Mouse (Mus musculus) kidney, embryonic 15.5 days (tissue): ENCODE measurements around the gene 1700013G24Rik. TPM values are rescaled to one million over a fixed set of nuclear protein-coding genes. Genes with fewer than 3 reads are reported as not detected.

ENCODE experiments used
- ATAC-seq: fragments of 200-750 bp; cut with Nextera tagmentation; replicated peaks from 2 replicates; pipeline ENCODE4 v1.8.0; 2017; ENCODE audit warnings: moderate TSS enrichment; ENCODE audit not compliant: low FRiP score
- H3K27ac ChIP-seq: fragments of 300-500 bp; sonication (generic); 2 replicates; pipeline ENCODE4 v1.5.1; 2015; ENCODE audit warnings: mild to moderate bottlenecking, inconsistent platforms
- H3K27me3 ChIP-seq: fragments of 300-500 bp; sonication (generic); 2 replicates; pipeline ENCODE4 v1.6.1; 2015; ENCODE audit warnings: inconsistent platforms
- H3K36me3 ChIP-seq: fragments of 300-500 bp; sonication (generic); 2 replicates; pipeline ENCODE4 v1.6.1; 2015; ENCODE audit warnings: inconsistent platforms
- H3K4me1 ChIP-seq: fragments of 300-500 bp; sonication (generic); 2 replicates; pipeline ENCODE4 v1.6.1; 2015; ENCODE audit warnings: inconsistent platforms
- H3K4me2 ChIP-seq: fragments of 300-500 bp; sonication (generic); 2 replicates; pipeline ENCODE4 v1.6.1; 2015; ENCODE audit warnings: moderate library complexity, mild to moderate bottlenecking, inconsistent platforms
- H3K4me3 ChIP-seq: fragments of 300-500 bp; sonication (generic); replicated peaks from 2 replicates; pipeline ENCODE4 v1.5.1; 2015; ENCODE audit warnings: mild to moderate bottlenecking, inconsistent platforms
- H3K9ac ChIP-seq: fragments of 300-500 bp; sonication (generic); 2 replicates; pipeline ENCODE4 v1.6.1; 2015; ENCODE audit warnings: mild to moderate bottlenecking, inconsistent platforms
- H3K9me3 ChIP-seq: fragments of 300-500 bp; sonication (generic); replicated peaks from 2 replicates; pipeline ENCODE4 v1.6.1; 2016; ENCODE audit warnings: inconsistent platforms
- WGBS: fragments of 180-500 bp; shearing (Covaris S2); methylation state at CpG from one replicate; pipeline ENCODE4 v1.1.7; 2015; ENCODE audit warnings: mixed read lengths; 5-methylcytosine and 5-hydroxymethylcytosine counted together
- polyA plus RNA-seq: library from polyadenylated mRNA; unstranded; fragments of >200 nt; fragmentation: Nextera tagmentation; extraction: Ambion mirVana; gene quantifications from 2 replicates; pipeline ENCODE4 v1.2.1, GENCODE M21; 2015

The 1700013G24Rik gene
- polyA plus RNA-seq, 1 experiment from 2014 or later: not detected

- no peak for ATAC-seq
- Histone ChIP-seq H3K4me3 (no peak overlapping the region), H3K9ac (no peak overlapping the region), H3K9me3 (no peaks in the 10 kb centered on the region), H3K27ac (peak overlapping the region; percentile 71), H3K4me1 (peaks cover 56% of the 10 kb centered on the region), H3K36me3 (no peaks in the 10 kb centered on the region), H3K4me2 (no peak overlapping the region), H3K27me3 (no peaks in the 10 kb centered on the region)
- WGBS: 66% methylated on average over 14 of the region's 14 CpGs
These were observed 7.6 kb downstream of the 1700013G24Rik start for GRCm38 (mm10) chr4:137460676-137461075.

- Histone ChIP-seq H3K9me3 (no peaks in the 10 kb centered on the region), H3K4me2 (no peak overlapping the region), H3K4me1 (peaks cover 59% of the 10 kb centered on the region), H3K9ac (no peak overlapping the region), H3K4me3 (no peak overlapping the region), H3K27ac (peak overlapping the region; percentile 71), H3K27me3 (no peaks in the 10 kb centered on the region), H3K36me3 (no peaks in the 10 kb centered on the region)
- WGBS: 57% methylated on average over 4 of the region's 4 CpGs
- ATAC-seq: no peak
These were observed 8.1 kb downstream of the 1700013G24Rik start for GRCm38 (mm10) chr4:137461217-137461616.

DNA sequence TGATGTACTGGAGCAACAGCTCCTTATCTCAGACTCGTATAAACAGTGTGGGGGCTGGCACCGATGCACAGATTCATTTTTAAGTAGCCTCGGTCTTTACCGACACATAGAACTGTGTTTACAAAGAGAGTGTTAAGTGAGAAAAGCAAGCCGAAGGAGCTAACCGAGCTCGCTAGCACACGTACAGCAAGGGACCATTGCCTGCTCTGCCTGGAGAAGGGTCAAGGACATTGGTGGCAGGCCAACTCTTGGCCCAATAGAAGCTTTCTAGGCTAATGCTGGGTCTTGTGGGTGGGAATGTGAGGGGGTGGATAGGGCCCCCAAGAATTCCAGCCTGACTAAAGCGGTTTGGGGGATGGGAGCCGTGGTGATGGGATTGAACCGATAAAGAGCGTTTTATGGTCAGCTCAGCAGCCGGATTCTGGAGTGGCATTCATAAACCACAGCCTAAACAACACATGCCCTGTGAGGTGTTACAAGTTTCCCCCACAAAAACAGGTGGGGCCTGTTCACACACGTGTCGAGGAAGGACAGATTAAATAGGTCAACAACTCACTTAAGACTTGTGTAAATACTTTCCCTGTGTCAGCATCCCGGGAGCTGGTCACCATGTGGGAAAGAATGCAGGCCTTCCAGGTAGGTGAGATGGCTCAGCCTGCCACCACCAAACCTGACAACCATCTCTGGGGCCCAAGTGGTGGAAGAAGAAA lies 9.1 kb downstream of the 1700013G24Rik start:
- Histone ChIP-seq H3K4me2 (no peak overlapping the region), H3K4me1 (peaks cover 65% of the 10 kb centered on the region), H3K9me3 (no peaks in the 10 kb centered on the region), H3K27ac (0 out of 2 replicates have a peak overlapping the region, but pooled peaks have one; percentile 71), H3K4me3 (no peak overlapping the region), H3K9ac (no peak overlapping the region), H3K27me3 (no peaks in the 10 kb centered on the region), H3K36me3 (no peaks in the 10 kb centered on the region)
- no peak for ATAC-seq
- 72% methylated on average over 16 of the region's 16 CpGs for WGBS

GRCm38 (mm10) chr4:137465125-137465787 lies 12.2 kb downstream of the 1700013G24Rik start:
- H3K27ac ChIP-seq: peak overlapping the region; percentile 67
- ATAC-seq: no peak
- H3K36me3 ChIP-seq: no peaks in the 10 kb centered on the region
- WGBS: 64% methylated on average over 13 of the region's 13 CpGs
- no peak overlapping the region for H3K4me3 ChIP-seq
- peaks cover 75% of the 10 kb centered on the region for H3K4me1 ChIP-seq
- no peak overlapping the region for H3K9ac ChIP-seq
- H3K27me3 ChIP-seq: no peaks in the 10 kb centered on the region
- no peak overlapping the region for H3K4me2 ChIP-seq
- H3K9me3 ChIP-seq: no peaks in the 10 kb centered on the region

GRCm38 (mm10) chr4:137466991-137467390 lies 13.9 kb downstream of the 1700013G24Rik start:
- no peaks in the 10 kb centered on the region for H3K27me3 ChIP-seq
- peaks cover 77% of the 10 kb centered on the region for H3K4me1 ChIP-seq
- no peaks in the 10 kb centered on the region for H3K9me3 ChIP-seq
- ATAC-seq: no peak
- 0 out of 2 replicates have a peak overlapping the region, but pooled peaks have one; percentile 8 for H3K9ac ChIP-seq
- no peak overlapping the region for H3K4me2 ChIP-seq
- H3K27ac ChIP-seq: peak overlapping the region; percentile 87
- H3K36me3 ChIP-seq: no peaks in the 10 kb centered on the region
- 70% methylated on average over 4 of the region's 4 CpGs for WGBS
- no peak overlapping the region for H3K4me3 ChIP-seq

DNA sequence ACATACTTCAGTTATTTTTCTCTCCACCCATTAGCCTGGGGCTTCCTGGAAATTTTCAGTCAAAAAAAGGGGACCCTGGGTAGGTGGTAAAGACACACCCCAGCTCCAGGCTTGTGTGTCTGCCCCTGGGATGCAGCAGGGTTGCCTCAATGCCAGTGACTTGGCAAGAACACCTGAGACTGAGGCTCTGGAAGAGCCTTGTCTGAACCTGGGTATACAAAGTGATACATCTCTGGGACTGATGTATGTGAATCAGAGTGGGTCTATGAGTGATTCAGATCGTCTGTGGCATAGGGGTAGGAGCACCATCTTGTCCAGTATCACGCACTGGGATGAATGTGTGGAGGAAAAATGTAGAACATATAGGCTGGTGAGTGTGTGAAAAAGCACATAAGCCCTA lies 14.4 kb downstream of the 1700013G24Rik start:
- no peak for ATAC-seq
- H3K4me1 ChIP-seq: peaks cover 75% of the 10 kb centered on the region

GRCm38 (mm10) chr4:137468260-137469080 lies 15.4 kb downstream of the 1700013G24Rik start, which contains the start of gene Hspg2:
Gene Hspg2, plus strand, starts transcription at chr4:137468769.
- H3K4me3 ChIP-seq: peak within 1 kb of the TSS; percentile 81
- peak; percentile 84 for ATAC-seq
- H3K4me1 ChIP-seq: peaks cover 81% of the 10 kb centered on the region
- WGBS: under 1% methylated on average over 65 of the region's 72 CpGs
- no peaks in the 10 kb centered on the region for H3K9me3 ChIP-seq
- H3K27me3 ChIP-seq: no peaks in the 10 kb centered on the region
- peak within 1 kb of the TSS; percentile 81 for H3K4me2 ChIP-seq
- peak within 1 kb of the TSS; percentile 87 for H3K27ac ChIP-seq
- no peaks in the 10 kb centered on the region for H3K36me3 ChIP-seq
- peak within 1 kb of the TSS; percentile 76 for H3K9ac ChIP-seq

More for the DNA sequence above, 14.4 kb downstream of the 1700013G24Rik start:
- Histone ChIP-seq H3K27ac (peak overlapping the region; percentile 87), H3K27me3 (no peaks in the 10 kb centered on the region), H3K4me3 (no peak overlapping the region), H3K4me2 (peak overlapping the region; percentile 81; the same call in 1 of the 2 replicates), H3K36me3 (no peaks in the 10 kb centered on the region), H3K9me3 (no peaks in the 10 kb centered on the region), H3K9ac (no peak overlapping the region)
- WGBS: 84% methylated on average over 2 of the region's 2 CpGs

DNA sequence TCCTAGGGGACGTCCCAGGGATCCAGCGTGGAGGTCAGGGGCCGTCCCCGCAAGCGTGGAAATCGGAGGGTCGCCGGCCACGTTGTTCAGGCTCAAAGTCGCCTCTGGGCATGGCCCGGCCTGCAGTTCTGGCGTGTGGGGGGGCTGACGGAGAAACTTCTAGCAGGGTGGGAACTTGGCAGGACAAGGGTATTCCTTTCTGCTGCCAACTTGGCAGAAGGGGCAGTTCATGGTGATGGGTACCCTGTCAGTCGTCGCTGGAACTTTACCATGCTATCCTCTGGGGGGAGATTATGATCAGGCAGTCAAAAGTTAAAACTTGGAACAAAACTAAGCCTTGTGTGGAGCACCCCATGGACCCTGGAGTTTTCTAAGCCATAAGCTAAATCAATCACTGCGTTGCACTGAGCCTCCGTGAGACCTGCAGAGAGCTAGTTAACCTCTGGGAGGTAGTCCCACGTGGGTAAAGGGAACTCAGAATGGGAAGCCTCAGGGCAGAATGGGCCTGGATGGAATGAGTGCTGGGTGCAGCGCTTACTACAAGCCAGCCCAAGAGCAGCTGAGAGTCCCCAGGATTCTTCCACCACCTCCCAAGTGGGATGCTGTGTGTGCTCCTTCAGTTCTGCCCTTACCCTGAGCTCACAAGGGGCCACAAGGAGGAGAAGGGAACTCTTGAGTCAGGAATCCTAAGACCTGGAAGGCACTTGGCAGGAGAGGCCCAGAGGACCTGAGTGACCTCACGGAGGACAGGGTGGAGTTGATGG lies 16.2 kb downstream of the 1700013G24Rik start:
- peaks cover 86% of the 10 kb centered on the region for H3K4me1 ChIP-seq

DNA sequence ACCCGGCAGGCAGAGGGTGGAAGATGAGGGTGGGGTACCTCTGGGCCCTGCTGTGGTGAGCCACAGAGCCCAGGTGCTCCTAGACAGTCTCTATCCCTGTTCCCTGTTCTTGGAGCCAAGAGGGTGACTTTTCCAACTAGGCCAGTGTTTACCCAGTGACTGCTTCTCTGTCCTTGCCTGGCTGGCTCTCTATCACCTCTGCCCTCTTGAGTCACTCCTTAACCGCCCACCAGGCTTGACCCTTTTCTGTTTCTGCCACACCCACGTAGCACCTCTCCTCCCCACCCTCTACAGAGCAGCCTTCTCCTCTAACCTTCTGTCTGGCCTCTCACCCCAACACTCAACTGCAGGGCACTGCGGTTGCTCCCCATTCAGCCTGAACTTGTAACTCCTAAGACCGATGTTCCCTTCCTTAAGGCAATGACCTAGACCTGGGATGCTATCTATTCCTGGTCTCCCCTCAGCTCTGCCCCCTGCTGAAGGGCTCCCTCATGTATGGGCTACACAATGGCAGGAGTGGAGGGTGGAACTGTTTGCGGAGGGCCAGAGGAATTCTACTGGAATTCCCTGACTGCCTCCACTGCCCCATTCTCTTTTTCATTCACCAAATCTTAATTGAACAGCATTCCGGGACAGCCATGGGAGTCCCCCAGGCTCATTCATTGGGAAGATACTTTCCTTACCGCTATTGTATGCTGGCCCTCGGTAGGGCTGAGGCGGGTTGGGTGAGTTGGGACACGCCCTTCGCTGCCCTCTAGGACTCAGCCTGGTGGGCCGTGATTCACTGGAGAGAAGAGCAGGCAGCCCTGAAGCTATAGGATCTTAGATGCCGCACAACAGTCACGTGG lies 17.0 kb downstream of the 1700013G24Rik start:
- H3K4me2 ChIP-seq: peak overlapping the region; percentile 81
- H3K9me3 ChIP-seq: no peaks in the 10 kb centered on the region
- H3K36me3 ChIP-seq: no peaks in the 10 kb centered on the region
- H3K4me1 ChIP-seq: peaks cover 86% of the 10 kb centered on the region
- H3K27me3 ChIP-seq: no peaks in the 10 kb centered on the region
- 26% methylated on average over 15 of the region's 15 CpGs for WGBS
- H3K9ac ChIP-seq: peak overlapping the region; percentile 76
- H3K4me3 ChIP-seq: peak overlapping the region; percentile 81
- ATAC-seq: peak; percentile 9; the same call in 1 of the 2 replicates
- H3K27ac ChIP-seq: peak overlapping the region; percentile 86

More for the DNA sequence above, 16.2 kb downstream of the 1700013G24Rik start:
- ATAC-seq: peak; percentile 5
- Histone ChIP-seq H3K36me3 (no peaks in the 10 kb centered on the region), H3K27me3 (no peaks in the 10 kb centered on the region), H3K4me3 (peak overlapping the region; percentile 81), H3K9me3 (no peaks in the 10 kb centered on the region), H3K4me2 (peak overlapping the region; percentile 81), H3K9ac (peak overlapping the region; percentile 76), H3K27ac (peak overlapping the region; percentile 86)
- 3% methylated on average over 20 of the region's 20 CpGs for WGBS

GRCm38 (mm10) chr4:137470701-137471317 lies 17.7 kb downstream of the 1700013G24Rik start:
- Histone ChIP-seq H3K4me2 (peak overlapping the region; percentile 81), H3K27ac (peak overlapping the region; percentile 86), H3K36me3 (no peaks in the 10 kb centered on the region), H3K27me3 (no peaks in the 10 kb centered on the region), H3K4me1 (peaks cover 87% of the 10 kb centered on the region), H3K9ac (peak overlapping the region; percentile 76), H3K9me3 (no peaks in the 10 kb centered on the region), H3K4me3 (peak overlapping the region; percentile 81)
- WGBS: 27% methylated on average over 9 of the region's 9 CpGs
- ATAC-seq: no peak
